Mouse (Mus musculus) skeletal muscle tissue, postnatal 0 days (tissue): ENCODE measurements around the gene Hddc2. TPM values are rescaled to one million over a fixed set of nuclear protein-coding genes. Genes with fewer than 3 reads are reported as not detected.

Experiments
- polyA plus RNA-seq: library from polyadenylated mRNA; unstranded; fragments of >200 nt; fragmentation: Nextera tagmentation; extraction: Ambion mirVana; gene quantifications from 2 replicates; pipeline ENCODE4 v1.2.1, GENCODE M21; 2015

Gene Hddc2
- polyA plus RNA-seq = 53.0 and 55.3 TPM in 2 replicates

GRCm38 (mm10) chr10:31312865-31313848 is at the start of gene Hddc2:
TSS of gene Hddc2 (plus strand) at chr10:31313383.

Other genes with a start within 250 kb of the Hddc2 start
- gene Tpd52l1, start 132.6 kb downstream of the Hddc2 start, polyA plus RNA-seq = 67.4 and 67.7 TPM in 2 replicates